Mouse (Mus musculus): ENCODE results near the gene Irx4. TPM values are rescaled to one million over a fixed set of nuclear protein-coding genes. Genes with fewer than 3 reads are reported as not detected.
A peak's percentile ranks its signal among the peaks of the same experiment; 100 is the strongest.

Gene Irx4
- polyA plus RNA-seq, 2 experiments from 2014 or later, result not detected

DNA sequence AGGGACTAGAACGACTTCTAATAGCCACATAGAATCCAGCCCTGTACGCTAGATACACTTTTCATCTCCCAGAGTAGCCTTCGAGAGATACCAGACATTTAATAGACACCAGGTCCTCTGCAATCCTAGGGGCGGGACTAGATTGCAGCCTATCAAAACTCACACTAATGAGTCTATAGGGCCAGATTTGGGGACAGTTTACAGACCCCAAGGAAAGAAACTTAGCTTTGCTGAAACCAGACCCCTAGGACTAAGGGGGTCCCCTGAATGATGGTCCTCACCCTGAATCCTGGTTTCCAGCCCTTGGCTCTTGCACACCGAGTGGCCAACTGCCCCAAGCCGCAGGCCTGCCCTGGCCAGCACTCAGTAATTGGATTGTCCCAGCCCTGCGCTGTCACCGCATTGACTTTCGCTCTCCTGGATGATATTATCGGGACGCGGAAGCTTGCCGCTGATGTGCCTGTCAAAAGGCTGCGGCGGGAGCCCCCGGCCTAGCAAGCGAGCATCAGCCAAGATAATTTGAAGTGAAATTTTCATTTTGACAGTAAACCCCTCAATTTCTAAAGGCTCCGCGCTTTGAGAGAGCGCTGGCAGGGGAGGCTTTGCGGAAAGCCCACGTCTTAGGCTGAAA is 10.3 kb downstream of the Irx4 start:
- no peak for ATAC-seq

DNA sequence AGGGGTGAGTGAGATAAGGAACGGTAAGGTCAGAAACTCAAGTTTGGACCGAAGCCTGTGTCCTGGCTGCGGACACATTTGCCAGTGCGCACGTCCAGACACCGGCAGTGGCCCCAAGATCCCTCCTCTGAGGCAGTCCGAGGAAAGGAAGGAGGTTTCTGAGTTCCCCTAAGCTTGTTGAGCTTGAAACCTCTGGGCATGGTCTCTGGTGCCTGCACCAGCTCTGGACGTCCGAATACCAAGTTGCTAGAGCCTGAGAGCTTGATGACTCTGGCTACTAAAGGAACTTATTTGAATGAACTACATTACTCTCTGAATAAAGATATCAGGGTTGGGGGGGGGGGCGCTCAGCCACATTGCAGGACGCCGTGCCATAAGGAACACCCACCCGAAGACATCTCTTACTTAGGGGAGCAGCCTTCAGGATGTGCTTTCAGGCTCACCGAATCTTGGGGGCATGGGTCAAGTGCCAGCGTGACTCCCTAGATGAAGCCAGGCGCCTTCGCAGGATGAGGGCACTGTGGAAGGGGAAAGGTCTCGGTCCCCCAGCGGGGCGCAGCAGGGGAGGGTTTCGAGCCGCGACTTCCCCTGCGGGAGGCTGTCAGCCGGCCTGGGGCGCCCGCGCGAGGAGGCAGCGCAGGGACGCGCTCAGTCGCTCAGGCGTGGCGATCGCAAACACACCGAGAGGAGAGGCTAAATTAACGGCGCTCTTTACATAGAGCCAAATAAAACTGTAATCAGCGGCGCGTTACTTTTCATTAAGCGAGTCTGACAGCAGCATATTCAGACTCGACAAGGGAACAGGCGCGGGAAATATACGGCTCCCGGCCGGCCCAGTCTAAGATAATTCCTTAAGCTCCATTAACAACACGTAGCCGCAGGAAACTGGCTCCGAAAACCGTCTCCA is 11.3 kb downstream of the Irx4 start:
- no peak for ATAC-seq

DNA sequence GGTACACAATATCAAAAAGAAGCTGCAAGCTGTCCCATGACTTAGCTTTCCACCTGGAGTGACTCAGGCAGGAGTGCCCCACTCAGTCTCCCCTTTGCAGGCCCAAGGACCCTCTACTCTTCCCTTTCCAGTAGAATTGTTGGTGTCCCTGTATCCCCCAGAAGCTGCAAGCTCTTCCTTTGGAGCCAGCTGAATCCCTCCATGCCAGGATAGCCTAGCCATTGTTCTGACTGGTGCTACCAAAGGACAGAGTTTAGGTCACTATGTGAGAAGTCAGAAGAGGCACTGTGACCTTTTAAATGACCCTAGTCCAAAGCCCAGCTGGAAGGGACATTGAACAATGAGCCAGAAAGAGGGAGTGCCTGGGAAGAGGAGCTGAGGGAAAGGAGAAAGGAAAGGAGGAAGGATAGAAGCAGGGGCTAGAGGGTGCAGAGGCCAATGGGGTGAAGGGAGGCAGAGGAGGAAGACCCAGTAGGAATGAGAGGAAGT is 12.6 kb downstream of the Irx4 start:
- ATAC-seq, result no peak

DNA sequence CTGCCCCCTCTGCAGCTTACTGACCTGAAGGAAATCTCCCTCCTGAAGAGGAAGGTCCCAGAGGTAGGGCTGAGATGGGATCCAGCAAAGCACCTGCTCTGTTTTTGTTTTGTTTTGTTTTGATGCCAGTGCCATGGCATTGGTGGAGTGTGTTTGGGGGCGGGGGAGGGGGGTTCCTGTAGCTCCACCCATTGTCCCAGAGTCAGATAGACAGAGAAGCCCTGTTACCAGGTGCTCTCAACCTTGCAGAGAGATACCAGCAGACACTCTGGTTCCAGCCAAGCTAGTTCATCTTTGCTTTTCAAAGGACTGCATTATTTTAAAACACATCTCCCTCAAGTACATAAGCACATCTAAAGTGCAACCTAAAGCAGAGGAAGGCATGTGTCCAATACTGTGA is 13.3 kb downstream of the Irx4 start:
- ATAC-seq, result no peak

DNA sequence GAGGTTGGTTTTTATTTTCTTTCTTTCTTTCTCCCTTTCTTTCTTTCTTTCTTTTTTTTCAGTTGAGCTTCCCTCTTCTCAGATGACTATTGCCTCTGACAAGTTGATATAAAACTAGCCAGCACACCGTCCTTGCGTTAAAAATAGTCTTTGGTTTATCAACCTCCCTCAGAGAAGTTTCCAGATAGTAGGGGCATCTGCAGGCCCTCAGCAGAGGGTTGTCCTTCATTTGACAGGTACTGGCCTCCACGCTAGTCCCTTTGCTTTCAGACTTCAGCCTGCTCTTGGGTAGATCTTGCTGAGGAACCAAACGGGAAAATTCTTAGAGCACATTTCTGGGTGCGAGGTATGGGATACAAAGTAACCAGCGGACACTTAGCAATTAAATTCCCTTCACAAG is 17.1 kb downstream of the Irx4 start:
- ATAC-seq, result no peak

DNA sequence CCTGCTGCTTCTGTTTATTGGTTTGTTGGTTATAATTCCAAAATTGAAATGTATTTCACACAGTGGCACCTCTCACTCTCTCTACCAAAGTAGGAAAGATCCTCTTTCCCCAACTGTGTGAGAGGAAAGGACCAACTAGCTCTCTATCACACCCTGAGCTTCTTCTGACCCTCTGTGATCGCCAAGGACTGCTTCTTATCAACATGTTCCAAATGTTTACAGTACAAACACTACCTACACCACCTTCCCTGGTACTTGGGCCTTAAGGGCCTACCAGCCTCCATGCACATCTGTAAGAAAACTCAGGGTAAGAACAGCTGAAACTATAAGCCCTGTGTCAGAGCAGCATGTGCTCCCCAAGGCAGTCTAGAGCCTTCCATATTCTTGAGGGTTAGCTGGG is 17.5 kb downstream of the Irx4 start:
- ATAC-seq, result no peak

DNA sequence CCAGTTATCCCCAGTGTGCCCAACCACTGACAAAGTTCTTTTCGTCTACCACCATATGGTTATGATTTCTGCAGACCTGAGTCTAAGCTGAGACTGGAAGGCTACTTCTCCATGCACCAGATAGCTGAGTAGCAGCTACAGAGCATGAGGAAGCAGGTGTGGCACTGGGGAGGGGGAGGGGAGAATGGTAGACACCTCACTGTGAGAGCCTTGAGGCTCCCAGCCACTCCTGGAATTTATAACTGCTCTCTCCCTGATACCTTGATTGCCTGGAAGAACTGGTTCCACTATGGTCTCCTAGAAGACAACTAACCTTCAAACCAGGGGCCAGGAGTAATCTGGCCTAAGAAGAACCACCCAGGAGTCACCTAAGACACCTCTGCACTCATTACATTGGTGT is 18.9 kb downstream of the Irx4 start:
- ATAC-seq, result no peak

DNA sequence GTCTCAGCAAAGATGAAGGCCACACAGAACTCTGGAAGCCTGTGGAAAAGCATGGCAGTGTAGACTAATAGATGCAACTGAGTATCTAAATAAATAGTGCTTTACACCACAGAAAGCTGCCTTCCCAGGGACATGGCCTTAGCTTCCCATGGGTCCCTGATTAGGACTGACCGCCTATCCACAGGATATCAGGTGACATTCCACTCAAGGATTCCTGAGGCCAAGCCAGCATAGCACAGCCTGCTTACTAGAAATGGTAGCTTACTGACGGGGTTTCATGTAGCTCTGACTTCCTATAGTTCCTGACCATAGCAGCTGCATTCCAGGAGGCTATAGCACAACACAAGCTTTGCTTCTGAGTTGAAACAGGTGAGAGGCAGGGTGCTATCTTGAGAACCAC is 22.1 kb downstream of the Irx4 start:
- ATAC-seq, result no peak

DNA sequence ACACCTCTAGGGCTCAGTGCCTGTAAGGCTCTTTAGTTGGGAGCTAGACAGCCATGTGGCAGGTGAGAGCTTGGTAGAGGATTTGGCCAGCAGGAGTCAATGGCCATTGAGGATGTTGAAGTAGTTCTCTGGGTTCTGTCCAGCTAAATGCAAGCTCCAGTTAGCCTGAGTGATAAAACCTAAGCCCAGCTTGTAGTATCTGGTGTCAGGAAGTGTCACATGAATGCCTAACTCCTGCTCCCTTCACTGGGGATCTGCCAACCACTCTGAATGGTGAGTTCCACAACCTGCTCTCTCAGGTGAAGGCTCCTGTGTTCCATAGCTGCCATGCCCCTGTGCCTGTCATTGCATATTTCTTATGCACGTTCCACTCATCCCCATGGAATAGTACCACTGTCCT is 23.3 kb downstream of the Irx4 start:
- no peak for ATAC-seq

DNA sequence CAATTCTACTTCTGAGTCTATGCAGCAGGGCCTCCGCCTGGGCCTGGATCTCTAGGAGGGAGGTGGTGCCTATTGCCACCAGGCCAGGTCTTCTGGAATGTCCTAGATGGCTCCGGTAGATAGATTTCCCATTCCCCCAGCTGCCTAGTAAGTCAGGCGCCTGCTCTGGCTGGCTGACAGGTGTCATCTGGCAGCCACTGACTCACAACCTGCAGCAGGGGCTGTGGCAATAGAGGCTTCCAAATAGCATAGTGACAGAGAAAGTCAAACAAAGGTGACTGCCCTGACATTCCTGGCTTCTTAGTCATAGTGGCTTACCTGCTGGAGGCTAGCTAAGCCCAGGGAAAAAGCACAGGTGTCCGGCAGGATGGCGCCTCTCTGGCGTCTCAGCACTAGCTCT is 29.9 kb downstream of the Irx4 start:
- ATAC-seq, result no peak

DNA sequence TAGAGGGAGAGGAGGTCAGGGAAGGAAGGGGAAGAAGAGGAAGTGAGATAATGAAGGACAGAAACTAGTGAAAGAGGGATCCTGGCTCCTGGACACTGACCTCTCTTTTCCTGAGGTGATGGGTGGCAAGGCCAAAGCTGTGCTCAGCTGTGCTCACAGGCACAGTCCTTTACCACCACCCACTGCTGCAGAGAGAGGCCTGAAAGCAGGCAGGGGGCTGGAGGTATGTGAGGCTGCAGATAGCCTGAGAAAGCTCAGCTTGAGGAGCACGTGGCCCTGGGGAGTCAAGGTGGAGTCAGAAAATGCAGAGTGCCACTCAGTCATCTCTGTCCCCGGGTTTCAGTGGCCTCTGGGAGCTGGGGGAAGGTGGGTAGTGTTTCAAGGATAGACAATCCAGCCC is 30.8 kb downstream of the Irx4 start:
- no peak for ATAC-seq

DNA sequence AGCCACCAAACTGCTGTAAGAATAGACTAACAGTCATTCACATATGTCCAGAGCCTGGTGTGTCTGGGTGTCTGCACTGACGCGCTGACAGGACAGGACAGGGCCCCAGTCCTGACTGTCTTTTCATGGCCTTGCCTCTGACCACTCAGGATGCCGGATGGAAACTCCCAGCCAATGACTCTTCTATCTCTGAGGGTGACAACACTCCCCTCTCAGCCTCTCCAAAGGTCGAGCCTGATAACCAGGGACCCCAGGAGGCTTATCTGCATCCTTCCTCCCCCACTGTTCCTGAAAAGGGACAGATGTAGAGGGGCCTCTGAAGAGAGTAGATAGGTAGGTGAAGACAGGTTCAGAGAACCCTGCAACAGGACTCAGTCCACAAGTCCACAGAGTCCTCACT is 38.4 kb downstream of the Irx4 start:
- ATAC-seq, result no peak

DNA sequence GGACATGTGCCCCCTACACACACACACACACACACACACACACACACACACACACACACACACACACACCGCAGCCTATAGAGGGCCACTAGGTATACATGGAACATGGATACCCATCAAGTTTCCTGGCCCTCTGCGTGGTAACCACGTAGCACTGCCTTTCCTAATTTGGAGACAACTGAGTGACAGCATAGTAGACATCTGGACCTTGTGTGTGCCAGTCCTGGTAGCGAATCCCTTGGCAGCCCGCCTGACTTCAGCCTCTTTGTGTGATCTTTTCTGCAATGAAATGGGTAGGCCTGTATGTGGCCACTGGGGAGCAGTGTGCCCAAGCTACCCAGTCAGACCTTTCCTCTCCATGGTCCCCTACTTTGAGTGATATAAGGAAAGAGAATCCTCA is 39.0 kb downstream of the Irx4 start:
- no peak for ATAC-seq

DNA sequence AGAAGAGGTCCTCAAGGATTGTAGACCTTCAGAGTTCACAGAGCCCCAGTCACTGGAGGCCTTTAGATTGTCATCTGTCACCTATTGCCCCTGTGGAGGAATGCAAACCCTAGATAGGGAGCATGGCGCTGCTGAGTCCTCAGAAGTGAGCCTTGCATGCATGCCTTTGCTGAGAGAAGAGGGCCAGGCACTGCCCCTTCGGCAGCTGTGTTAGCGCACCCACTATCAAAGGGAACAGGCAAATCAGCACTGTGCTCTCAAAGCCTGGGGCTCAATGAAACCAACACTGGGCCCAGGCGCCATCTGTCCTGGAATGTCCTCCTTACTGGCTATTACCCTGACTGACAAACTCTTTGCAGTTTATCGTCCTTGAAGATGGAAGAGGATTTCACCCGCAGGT is 44.5 kb downstream of the Irx4 start:
- ATAC-seq, result no peak

DNA sequence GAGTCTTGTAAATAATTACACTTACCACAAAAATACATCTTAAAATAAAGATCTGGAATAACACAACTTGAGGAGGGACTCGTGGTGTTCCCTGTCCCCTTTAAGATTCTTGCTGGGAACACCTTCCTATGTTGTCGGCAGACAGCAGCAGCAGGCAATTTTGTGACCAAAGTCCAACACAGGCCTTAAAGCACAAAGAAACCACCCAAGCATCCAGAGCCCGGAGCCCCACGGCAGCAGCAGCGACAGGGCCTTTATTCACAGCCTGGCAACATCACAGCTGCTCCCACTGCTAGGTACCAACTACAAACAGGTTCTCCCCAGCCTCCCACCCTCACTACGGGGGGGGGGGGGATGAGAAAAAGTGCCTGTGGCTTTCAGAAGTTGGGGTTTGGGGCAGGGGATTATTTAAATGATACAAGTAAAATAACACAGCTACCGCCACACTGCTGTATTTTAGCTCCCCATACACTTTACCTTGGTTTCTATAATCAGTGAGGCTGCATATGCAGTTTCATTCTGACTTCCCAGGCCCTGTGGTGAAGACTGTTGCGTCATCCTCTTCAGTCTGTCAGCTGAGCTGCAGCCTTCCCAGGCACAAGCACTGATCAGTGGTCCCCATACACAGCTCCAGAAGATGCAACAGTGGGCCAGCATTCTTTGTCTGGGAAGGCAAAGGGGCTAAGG is 45.3 kb downstream of the Irx4 start:
- ATAC-seq, result peak; percentile 70

DNA sequence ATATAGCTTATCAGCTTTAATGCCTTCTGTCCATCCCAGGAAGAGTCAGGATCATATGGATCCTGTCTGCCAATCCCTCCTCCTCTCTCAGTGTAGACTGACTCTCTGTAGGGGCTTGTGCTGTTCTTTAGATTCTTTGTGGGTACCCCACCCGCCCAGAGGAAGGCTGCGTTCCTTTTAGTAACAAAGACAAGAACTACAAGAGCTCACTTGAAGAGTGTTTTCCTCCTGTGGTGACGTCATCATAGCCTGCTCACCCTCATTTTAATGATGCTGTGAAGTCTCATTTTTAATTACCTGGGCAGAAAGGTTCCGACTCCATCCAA is 45.8 kb downstream of the Irx4 start:
- ATAC-seq, result no peak

DNA sequence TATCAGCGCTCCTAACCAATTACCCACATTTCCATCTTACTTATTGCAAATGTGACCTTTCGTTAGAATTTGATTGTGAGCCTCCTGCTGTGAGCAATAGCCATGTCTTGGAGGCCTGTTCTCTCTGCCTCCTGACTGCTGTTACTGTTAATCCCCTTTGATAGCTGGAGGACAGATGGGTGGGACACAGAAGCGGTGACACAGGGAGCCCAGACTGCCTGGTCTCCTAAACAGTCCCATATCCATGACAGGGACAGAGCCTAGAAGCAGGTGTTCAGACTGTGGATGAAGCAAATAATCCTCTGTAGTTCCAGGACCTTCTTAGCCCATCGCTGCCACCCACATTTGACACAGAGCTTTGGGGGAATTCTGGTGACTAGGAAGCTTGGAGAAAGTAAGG is 46.2 kb downstream of the Irx4 start:
- ATAC-seq, result no peak

DNA sequence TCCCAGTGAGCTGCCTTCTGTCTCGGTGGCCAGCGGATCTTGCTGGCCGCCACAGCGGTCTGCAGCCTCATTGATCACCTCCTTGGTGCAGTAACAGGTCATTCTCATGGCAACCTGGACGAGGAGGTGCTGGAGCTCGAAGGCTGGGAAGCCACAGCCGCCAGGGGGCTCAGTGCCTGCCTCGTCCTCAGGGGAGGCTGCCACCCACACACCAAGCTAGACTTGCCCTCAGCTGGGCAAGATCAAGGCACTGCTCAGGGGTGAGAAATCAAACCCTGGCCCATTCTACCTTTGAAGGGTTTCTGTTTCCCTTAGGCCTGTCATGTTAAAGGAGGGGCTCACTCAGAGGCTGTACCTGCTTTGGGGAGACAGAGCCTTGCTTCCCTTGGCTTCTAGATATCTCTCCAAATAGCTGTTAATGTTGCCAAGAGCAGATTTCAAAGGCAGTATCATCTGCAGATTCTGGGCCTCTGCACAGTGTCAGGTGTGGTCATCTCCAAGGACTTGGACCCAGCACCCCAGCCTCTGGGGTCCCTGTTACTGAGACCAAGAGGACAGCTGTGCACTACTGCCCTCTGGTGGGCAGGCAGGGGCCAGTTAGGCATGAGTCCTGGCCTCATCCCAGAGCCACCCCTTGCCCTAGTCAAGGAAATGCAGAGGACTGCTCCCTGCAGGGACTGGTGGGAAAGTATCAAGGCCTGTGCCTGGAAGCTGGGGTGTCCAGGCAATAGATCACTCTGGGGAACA is 50.1 kb downstream of the Irx4 start:
- ATAC-seq, result no peak

Other genes starting within 250 kb of the Irx4 start
- gene Mrpl36, start 68.0 kb downstream of the Irx4 start, polyA plus RNA-seq (2017; shearing (Covaris generic)), result 100 to 1,000 TPM; 138 to 148 TPM
- gene Ndufs6, start 68.1 kb downstream of the Irx4 start, polyA plus RNA-seq (2017; shearing (Covaris generic)), result 100 to 1,000 TPM; 157 to 168 TPM
- gene Lpcat1, start 206.7 kb downstream of the Irx4 start, polyA plus RNA-seq (2017; shearing (Covaris generic)), result 10 to 100 TPM; 22.3 to 28.0 TPM

All from activated CD4-positive, CD25-positive, alpha-beta regulatory T cell, adult 4 months (primary cell).